Mouse (Mus musculus): ENCODE data around the gene Arrdc5. TPM values are rescaled to one million over a fixed set of nuclear protein-coding genes. Genes with fewer than 3 reads are reported as not detected.

Arrdc5 gene
- polyA plus RNA-seq, 1 experiment from 2014 or later: not detected

Other genes starting within 250 kb of the Arrdc5 start
- 34.4 and 42.8 TPM in 2 replicates for gene Ubxn6, start 225.3 kb downstream of the Arrdc5 start, polyA plus RNA-seq (2014; fragmentation: Nextera tagmentation; extraction: Ambion mirVana)
- 85.1 and 118 TPM in 2 replicates for gene Hdgfl2, start 220.7 kb downstream of the Arrdc5 start, polyA plus RNA-seq (2014; fragmentation: Nextera tagmentation; extraction: Ambion mirVana)
- gene Plin4, start 190.5 kb downstream of the Arrdc5 start, polyA plus RNA-seq (2014; fragmentation: Nextera tagmentation; extraction: Ambion mirVana): 0.08 and 0.17 TPM in 2 replicates
- gene Plin5, start 182.7 kb downstream of the Arrdc5 start, polyA plus RNA-seq (2014; fragmentation: Nextera tagmentation; extraction: Ambion mirVana): 1.1 and 1.3 TPM in 2 replicates
- not detected in 2 replicates for gene Lrg1, start 178.3 kb downstream of the Arrdc5 start, polyA plus RNA-seq (2014; fragmentation: Nextera tagmentation; extraction: Ambion mirVana)
- 1.4 TPM in 2 replicates for gene Sema6b, start 159.9 kb downstream of the Arrdc5 start, polyA plus RNA-seq (2014; fragmentation: Nextera tagmentation; extraction: Ambion mirVana)
- 11.4 and 11.8 TPM in 2 replicates for gene Tnfaip8l1, start 137.8 kb downstream of the Arrdc5 start, polyA plus RNA-seq (2014; fragmentation: Nextera tagmentation; extraction: Ambion mirVana)
- gene Mydgf, start 116.4 kb downstream of the Arrdc5 start, polyA plus RNA-seq (2014; fragmentation: Nextera tagmentation; extraction: Ambion mirVana): 80.5 and 89.2 TPM in 2 replicates
- 31.5 and 40.3 TPM in 2 replicates for gene Dpp9, start 81.4 kb downstream of the Arrdc5 start, polyA plus RNA-seq (2014; fragmentation: Nextera tagmentation; extraction: Ambion mirVana)
- 10.5 and 14.3 TPM in 2 replicates for gene Fem1a, start 43.5 kb downstream of the Arrdc5 start, polyA plus RNA-seq (2014; fragmentation: Nextera tagmentation; extraction: Ambion mirVana)
- 4.1 and 7.2 TPM in 2 replicates for gene Ticam1, start 23.5 kb downstream of the Arrdc5 start, polyA plus RNA-seq (2014; fragmentation: Nextera tagmentation; extraction: Ambion mirVana)
- gene Plin3, start 7.4 kb downstream of the Arrdc5 start, polyA plus RNA-seq (2014; fragmentation: Nextera tagmentation; extraction: Ambion mirVana): 65.2 and 68.7 TPM in 2 replicates
- 104 and 143 TPM in 2 replicates for gene Uhrf1, start 3.0 kb upstream of the Arrdc5 start, polyA plus RNA-seq (2014; fragmentation: Nextera tagmentation; extraction: Ambion mirVana)
- gene Kdm4b, start 25.8 kb upstream of the Arrdc5 start, polyA plus RNA-seq (2014; fragmentation: Nextera tagmentation; extraction: Ambion mirVana): 22.9 and 33.3 TPM in 2 replicates
- gene Ptprs, start 176.2 kb upstream of the Arrdc5 start, polyA plus RNA-seq (2014; fragmentation: Nextera tagmentation; extraction: Ambion mirVana): 115 and 122 TPM in 2 replicates
- gene Znrf4, start 212.1 kb upstream of the Arrdc5 start, polyA plus RNA-seq (2014; fragmentation: Nextera tagmentation; extraction: Ambion mirVana): not detected in 2 replicates